Mouse (Mus musculus) lung, postnatal 0 days (tissue): ENCODE results near the gene Psma3.

ENCODE experiments used
- CTCF ChIP-seq: IDR thresholded peaks from 2 replicates; pipeline ENCODE4 v1.5.1; 2016; ENCODE audit warnings: antibody characterized with exemption, mild to moderate bottlenecking
- EP300 ChIP-seq: IDR thresholded peaks from 2 replicates; pipeline ENCODE4 v1.6.1; 2016; ENCODE audit warnings: antibody characterized with exemption, mild to moderate bottlenecking, control low read depth

DNA sequence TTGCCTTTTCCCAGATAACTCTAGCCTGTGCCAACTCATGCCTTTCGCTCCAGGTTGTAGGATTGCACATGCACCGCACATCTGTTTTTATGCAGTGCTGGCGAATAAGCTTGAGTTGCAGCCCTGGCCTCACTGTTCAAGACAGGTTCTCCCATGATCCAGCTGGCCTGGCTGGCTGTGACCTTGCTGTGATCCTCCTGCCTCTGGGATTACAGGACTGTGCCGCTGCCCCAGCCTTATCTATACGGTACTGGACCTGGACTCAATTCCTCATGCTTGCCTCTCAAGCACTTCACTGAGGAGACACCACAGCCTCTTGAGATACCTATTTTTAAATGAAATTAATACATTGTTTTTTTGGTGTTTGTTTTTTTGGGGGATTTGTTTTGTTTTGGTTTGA is 30.2 kb upstream of the Psma3 start:
- TF ChIP-seq CTCF (no peak), EP300 (no peak)
